Mouse (Mus musculus): ENCODE measurements around the gene Slc17a1.

Gene Slc17a1

DNA sequence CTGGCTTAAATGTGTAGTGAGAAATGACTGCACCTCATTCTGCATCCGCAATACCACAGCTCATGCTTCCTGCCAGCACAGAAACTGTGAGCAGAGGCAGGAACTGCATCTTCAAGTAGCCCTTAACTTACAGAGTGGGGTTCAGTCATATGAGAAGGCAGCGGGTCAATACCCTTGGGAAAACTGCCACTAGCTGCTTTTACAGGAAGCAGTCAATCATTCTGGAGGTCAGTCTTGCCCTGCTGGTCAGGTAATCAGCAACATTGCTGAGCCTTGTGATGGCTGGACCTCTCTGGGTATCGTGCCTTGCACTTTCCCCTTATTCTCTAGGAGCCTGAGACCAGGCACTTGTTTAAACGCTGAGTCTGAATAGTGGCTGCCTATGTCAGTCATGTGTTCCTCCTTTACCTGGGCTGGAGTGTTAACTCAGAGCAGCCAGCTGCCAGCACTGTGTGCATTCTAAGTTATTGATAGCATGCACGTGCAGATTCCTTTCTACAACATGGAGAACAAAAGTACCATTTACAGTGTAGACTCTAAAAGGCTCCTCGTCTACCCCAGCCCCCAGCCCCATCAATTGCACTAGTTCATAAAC, 21.6 kb downstream of the Slc17a1 start:
- no peak for DNase-seq (ENCODE audit: low read depth)

DNA sequence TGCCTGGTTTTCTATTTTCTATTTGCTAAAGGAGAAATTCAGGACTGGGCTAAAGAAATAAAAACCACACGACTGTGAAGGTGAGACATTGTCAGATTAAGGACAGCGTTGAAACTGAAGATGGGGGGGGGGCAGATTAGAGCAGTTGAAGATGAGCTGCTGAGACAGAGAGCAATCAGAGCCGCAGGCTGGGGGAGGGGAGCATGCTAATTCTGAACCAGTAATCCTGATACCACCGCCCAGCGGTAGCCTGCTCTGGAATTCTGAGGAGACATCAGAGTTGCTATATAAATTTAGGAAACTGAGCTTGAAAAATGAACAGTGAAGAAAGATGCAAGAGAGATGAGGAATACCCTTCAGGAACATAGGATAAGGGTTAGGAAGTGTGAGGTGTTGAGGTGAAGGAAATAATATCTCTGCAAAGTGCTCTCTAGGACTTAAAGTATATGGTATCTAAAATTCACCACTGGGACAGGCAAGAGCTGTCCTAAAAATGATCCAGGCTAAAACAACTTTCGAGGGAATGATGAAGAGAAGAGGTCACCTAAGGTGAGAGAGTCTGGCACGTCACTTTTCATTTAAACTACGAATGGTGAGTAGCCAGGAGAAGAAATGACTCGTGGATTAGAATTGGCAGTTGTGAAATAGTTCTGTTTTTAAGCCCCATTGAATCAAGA, 25.2 kb downstream of the Slc17a1 start:
- DNase-seq (ENCODE audit: low read depth) = no peak

DNA sequence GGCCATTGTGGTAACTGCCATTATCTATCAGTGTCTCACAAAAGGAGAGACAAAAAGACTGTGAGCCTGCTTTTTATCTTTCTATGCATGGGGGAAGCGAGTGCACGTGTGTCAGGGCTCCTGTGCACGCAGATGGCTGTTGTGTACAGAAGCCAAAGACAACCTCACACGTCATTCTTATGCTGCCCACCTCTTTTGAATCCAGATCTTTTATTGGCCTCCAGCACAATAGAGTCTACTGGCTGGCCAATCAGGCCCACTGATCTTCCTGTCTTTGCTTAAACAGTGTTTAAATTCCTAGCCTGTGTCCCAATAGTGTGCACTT, 25.7 kb downstream of the Slc17a1 start:
- DNase-seq (ENCODE audit: low read depth) = no peak

DNA sequence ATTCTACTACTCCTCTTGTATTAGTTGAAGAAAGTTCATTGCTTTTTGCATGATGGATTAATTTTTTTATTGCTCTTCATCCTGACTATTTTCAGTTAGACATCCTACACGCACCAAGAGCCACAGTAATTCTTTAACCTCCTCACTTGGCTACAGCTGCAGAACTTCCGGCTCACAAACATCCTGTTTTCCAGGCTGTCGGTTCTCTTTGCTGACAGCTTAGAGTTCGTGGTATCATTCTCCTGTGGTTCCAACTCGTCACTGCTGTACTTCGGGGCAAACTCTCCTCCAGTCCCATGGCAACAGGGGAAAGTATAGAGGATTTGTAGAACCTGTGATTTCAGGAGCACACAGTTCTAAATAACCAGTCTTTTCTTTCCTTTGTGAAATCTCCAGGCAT, 30.7 kb downstream of the Slc17a1 start:
- DNase-seq (ENCODE audit: low read depth) = no peak

DNA sequence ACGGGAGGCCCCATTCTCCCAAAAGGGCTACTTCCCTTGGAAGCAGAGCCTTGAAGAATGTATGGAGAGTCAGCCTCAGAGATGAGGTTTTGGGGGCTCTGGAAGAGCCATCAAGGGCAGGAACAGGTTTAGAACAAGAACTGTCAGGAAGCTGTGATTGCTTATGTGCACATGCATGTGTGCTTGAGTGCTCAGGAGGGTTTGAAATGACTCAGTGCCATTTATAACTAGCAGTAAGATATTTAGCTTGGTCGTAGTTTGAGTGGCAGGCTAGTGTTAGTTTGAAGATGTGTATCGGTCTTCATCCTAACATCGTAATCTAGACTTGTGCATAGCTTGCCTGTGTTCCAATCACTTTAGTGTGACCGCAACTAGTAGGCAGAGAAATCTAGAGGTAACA, 39.4 kb downstream of the Slc17a1 start:
- DNase-seq (ENCODE audit: low read depth) = no peak

DNA sequence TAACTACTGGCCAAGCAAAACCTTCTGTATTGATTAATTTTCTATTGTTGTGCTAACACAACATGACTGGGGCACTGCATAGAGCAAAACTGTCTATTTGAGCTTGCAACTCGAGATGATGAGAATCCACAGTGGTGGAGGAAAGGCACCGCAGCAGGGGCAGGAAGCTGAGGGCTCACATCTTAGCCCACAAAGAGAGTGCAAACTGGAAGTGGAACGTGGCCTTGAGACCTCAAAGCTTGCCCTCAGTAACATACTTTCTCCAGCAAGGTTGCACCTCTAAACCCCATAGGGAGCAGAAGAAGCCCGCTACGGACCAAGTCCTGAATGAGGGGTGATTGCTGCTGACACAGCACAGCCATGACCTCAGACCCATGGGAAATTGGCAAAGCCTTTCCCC, 42.6 kb downstream of the Slc17a1 start:
- no peak for DNase-seq (ENCODE audit: low read depth)

DNA sequence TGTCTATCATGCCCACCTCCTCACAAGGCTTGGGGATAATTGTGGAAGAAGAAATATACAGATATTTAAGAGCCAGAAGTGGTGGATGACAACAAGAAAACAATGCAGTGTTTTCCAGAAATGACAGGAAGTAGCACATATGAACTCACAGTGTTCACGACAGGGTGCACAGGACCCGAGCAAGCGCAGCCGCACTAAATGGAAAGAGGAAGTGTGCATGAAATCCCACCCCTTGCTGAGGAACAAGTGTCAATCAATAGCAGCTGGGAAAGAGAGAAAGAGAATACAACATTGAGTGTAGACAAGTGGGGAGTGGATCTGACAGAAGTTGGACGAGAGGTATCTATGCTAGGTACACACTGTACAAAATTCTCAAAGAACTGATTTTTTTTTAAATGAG, 43.8 kb downstream of the Slc17a1 start:
- DNase-seq (ENCODE audit: low read depth) = no peak

DNA sequence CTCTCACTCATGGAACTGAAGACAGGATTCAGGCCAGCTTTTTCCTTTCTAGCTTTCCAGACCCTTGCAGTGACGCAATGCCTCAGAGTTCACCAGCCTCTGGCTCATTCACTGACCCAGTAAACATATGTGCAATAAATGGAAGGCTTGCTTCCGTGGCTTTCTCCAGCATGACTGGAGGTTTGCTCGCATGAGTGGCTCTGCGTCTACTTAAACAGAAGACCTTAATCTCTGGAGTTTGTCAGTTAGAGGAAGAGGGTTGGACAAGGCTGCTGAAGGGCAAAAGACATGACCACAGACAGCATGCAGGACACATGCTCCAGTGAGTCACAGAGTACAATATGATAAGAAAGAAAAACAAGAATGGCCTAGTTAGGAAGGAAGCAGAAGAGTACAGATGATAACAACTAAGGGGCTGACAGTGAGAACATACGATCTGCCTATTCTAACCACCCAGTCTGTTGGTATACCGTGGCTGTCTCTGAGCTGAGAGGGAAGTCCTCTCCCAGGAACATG, 46.3 kb downstream of the Slc17a1 start:
- no peak for DNase-seq (ENCODE audit: low read depth)

DNA sequence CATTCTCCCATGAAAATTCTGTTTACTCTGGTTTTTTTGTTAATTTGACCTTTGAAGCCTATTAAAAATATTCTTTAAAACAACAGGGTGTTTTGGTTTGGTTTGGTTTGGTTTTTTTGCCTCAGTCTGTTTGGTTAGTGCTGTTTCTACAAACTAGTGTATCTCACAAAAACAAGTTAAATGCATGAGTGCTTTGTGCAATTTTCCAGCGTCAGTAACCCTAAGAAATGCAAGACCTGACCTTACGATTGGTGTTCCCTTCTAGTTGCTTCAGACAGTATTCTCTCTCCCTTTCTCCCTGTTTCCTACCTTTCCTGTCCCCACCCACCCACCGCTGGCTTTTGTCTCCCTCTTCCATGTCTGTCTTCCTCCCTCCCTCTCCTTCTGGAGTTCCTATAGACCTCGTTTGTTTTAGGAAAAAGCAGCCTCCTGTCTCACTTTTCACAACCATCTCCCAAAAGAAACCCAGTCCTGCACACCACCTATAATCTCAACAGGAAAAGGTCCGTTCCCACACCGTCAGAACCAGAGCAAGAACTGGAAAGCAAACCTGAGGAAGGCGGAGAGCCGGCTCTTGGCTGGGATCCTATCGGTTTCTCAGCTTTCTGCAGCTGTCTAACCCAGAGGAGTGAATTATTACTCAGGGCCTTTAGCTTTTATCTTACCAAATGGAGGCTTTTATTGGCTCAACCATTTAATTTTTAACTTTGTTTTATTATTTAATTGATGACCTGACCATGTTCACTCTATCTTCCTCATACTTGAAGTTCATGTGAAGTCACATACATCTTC, 47.0 kb downstream of the Slc17a1 start, which contains the start of gene Slc17a4:
Slc17a4 (minus strand) TSS at position 634 of the 792 bp plus-strand sequence.
- DNase-seq (ENCODE audit: low read depth) = no peak

DNA sequence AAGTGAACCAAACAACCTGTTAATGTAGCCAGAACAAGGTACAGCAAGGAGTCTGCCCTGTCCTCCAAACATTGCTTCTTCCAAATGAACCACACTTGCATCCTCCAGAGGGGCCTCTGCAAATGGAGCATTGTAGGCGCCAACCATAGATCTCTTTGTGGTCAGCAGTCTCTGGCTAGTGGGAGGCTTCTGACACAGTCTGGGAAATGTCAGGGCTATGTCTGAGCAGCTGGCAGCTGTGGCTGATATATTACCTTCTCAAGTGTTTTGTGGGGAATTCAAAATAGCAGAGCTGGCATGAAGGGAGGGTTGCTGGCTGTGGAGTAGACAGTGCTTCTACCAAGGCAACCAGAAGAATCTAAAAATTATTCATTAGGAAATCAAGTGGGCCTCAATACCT, 48.6 kb downstream of the Slc17a1 start:
- no peak for DNase-seq (ENCODE audit: low read depth)

DNA sequence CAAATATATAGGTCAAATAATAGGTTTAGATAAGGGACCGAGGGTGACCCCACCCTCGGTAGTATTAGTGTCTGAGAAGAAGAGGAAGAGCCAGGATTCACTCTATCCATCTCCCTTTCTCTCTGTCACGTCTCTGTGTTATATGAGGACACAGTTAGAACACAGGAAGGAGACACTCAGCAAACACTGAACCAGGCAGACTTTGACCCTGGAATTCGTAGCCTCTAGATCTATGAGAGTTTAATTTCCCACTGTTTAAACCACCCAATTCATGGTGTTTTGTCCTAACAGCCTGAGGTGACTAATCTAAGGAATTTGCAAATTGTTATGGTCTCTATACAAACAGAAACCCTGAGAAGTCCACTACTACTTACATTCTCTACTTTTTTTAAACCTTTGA, 50.1 kb downstream of the Slc17a1 start:
- no peak for DNase-seq (ENCODE audit: low read depth)

DNA sequence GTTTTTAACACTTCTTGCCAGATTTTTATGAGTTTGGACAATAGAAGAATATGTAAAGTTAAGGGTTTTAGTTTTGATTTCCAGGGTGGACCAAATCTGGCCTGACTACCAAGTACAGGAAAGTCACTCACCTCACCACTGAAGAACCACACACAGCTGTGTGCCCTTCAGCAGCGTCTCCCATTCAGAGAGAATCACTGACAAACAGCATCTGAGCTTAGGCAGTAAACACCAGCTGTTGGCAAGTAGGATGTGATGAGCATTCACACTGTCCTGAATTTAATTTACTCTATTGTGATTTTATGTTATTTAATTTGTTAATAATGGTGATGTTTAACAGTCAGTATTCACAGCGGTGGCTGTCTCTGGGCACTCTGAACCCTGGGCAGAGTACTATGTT, 58.2 kb downstream of the Slc17a1 start:
- DNase-seq (ENCODE audit: low read depth) = no peak

DNA sequence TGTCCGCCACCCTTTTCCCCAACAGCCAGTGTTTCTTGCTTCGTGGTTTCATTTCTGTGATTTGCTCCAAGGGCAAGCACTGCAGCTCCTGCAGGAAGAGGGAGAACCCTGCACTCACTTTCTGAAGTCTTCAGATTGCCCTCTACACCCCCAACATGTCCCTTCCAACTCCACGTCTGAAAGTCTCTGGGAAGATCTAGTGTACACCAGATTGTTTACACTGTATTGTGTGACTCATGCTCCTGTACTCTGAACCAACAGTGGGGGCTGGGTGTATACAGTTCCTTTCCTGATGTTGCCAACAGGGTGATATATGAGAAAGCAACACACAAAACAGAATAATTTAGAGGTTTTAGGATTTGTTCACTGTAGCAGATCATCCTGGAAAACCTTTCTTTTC, 61.1 kb downstream of the Slc17a1 start:
- DNase-seq (ENCODE audit: low read depth) = no peak

DNA sequence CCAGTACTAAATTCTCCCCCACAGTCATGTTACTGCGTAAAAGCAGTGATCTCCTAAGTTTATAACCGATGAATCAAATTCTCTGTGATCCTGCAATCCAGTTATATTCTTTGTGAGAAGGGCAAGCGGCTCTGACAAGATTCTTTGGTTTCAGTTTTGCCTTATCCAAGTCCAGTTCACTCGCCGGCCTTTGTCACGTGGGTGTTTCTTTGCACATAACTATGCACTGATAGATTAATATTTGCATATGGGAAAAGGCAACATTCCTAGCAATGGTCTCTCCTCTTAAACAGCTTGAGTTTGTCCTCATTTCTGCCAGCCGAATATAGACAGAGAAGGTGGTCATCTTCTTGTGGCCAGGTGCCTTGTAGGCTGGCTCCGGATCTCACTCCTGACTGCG, 62.9 kb downstream of the Slc17a1 start:
- DNase-seq (ENCODE audit: low read depth) = no peak

DNA sequence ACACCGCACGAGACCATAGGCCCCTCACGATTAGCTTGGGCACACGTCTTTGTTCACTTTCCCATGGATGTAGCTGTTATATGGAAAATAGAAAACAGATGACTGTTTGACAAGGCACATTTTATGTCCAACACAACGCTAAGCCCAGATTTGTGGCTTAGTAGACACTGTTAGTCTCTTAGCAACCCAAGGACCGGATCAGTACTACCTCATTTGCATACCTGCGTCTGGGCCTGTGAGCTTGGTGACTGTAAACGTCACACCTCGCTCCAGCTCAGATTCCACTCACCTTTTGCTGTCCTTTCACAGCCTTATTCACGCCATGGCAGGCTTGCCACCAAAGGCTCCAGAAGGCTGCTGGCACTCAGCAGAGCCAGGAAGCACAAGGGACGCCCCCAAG, 63.4 kb downstream of the Slc17a1 start:
- DNase-seq (ENCODE audit: low read depth) = no peak

DNA sequence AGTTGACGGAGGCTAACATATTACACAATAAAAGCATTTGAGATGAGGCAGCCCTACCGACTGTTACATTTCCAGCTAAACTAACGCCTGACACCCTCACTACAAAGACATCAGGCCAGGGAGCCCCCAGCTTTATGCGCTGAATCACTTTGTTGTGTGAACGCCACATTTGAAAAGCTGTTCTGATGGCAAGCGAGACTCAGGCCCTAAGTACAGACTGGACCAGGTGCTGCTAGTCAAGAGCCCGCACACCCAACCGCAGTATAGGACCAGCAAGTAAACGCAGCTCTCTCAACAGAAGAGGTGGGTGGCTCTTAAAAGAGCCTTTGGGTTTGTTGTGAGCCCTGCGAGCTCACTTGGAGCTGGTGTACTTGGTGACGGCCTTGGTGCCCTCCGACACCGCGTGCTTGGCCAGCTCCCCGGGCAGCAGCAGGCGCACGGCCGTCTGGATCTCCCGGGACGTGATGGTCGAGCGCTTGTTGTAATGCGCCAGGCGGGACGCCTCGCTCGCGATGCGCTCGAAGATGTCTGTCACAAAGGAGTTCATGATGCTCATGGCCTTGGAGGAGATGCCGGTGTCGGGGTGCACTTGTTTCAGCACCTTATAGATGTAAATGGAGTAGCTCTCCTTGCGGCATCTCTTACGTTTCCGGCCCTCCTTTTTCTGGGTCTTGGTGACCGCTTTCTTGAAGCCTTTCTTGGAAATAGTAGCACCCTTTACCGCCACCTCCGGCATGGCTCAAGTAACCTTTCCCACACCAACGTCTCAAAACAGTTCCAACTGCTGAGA, 66.1 kb downstream of the Slc17a1 start, which contains the start of gene Hist1h2ba:
Hist1h2ba (minus strand) TSS at position 736 of the 790 bp plus-strand sequence.
- DNase-seq (ENCODE audit: low read depth) = no peak

DNA sequence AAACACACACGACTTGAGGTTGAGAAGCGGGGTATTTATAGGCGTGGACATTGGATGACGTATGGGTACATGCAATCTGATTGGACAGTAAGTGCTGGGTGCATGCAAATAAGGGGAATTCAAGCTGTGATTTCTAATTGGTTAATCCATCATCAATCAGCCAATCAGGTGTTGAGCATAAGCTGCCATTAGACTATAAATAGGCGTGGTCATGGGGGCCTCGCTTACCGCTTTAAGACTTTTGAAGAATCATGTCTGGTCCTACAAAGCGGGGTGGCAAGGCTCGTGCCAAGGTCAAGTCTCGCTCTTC, 66.6 kb downstream of the Slc17a1 start, which contains the start of gene Hist1h2aa:
Hist1h2aa (plus strand) TSS at position 252 of the 310 bp plus-strand sequence.
- DNase-seq (ENCODE audit: low read depth) = no peak

DNA sequence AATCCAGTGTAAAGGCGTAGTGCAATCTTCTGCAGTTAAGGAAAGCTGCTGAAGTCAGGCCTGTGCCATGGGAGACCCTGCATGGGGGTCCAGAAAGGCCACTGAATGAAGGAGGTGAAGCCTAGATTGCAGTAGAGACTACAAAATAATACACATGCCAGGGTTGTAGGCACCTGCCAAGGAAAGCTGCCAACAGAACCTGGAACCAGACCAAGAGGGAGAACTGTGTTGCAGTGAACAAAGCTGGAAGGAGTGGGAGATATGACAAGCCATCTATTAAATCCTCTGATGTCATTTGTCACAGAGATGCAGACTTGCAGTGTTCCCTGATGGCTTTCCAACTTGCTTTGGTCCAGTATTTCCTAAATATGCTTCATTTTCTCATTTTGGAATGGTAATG, 71.1 kb downstream of the Slc17a1 start:
- no peak for DNase-seq (ENCODE audit: low read depth)

DNA sequence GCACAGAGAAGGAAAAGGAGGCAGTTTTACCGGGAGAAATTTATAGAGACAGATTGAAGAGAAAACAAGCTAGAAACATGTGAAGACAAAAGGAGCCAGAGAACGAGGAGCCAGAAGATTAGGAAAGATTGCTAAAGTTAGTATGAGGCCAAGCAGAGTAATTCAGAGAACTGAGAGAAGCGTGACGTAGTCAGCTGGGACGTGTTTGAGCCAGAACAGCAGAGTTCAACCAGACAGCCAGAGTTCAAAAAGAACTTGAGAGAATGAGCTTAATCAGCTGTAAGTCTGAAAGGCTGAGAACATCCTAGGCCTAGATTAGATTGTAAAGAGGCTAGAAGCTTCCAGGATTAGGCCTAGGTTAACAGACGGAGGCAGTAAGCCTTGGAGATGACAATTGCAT, 72.7 kb downstream of the Slc17a1 start:
- no peak for DNase-seq (ENCODE audit: low read depth)

DNA sequence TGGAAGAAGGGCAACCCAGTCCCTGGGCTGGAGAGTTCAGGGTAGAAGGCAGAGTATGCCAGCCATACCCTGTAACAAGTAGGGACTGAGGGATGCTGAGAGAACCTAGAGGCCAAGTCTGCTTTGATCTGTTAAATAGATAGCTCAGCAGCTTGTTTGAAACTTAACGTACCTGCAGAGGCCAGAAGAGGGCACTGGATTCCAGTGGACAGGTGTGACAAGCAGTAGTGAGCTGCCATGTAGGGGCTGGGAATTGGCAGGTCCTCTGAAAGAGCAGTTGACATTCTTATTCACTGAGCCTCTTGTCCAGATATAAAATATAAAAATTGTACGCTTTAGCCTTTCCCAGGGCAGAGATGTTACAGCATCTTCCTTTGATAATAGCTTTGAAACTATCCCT, 75.3 kb downstream of the Slc17a1 start:
- DNase-seq (ENCODE audit: low read depth) = no peak

All from fibroblast of lung, adult 2 months (primary cell).